Mouse (Mus musculus) T-helper 2 cell (primary cell): ENCODE data around the gene Pla2g4a.
"Not testable (repeated sequence)": the region's sequence is repeated elsewhere in the genome, so short reads cannot be mapped to it uniquely, and the experiment has no call there.

Experiments used
- in situ Hi-C: fragments of 300-600 bp; cut with MboI, MseI; formaldehyde crosslinking; loops from one replicate; pipeline ENCODE4 v1.15.1; 2025; ENCODE audit warnings: high pct_unique_total_duplicates

The Pla2g4a gene

GRCm38 (mm10) chr1:149937825-149938224, 23.3 kb downstream of the Pla2g4a start:
- in situ Hi-C loops, result no loop called here

GRCm38 (mm10) chr1:149929140-149929539, 31.9 kb downstream of the Pla2g4a start:
- in situ Hi-C loops, result no loop called here

GRCm38 (mm10) chr1:149923737-149924136, 37.4 kb downstream of the Pla2g4a start:
- in situ Hi-C loops, result not testable (repeated sequence)

GRCm38 (mm10) chr1:149922219-149922618, 38.9 kb downstream of the Pla2g4a start:
- in situ Hi-C loops, result no loop called here

GRCm38 (mm10) chr1:149921325-149921724, 39.8 kb downstream of the Pla2g4a start:
- in situ Hi-C loops, result no loop called here

- in situ Hi-C loops, result no loop called here
These were observed 41.8 kb downstream of the Pla2g4a start for GRCm38 (mm10) chr1:149919301-149919700.

- in situ Hi-C loops, result no loop called here
These were observed 48.1 kb downstream of the Pla2g4a start for GRCm38 (mm10) chr1:149912984-149913383.

GRCm38 (mm10) chr1:149911050-149911449, 50.0 kb downstream of the Pla2g4a start:
- in situ Hi-C loops, result no loop called here

GRCm38 (mm10) chr1:149898001-149898625, 63.0 kb downstream of the Pla2g4a start:
- in situ Hi-C loops, result no loop called here

GRCm38 (mm10) chr1:149896590-149896989, 64.5 kb downstream of the Pla2g4a start:
- in situ Hi-C loops, result no loop called here

- in situ Hi-C loops, result no loop called here
These were observed 66.2 kb downstream of the Pla2g4a start for GRCm38 (mm10) chr1:149894940-149895339.

- in situ Hi-C loops, result no loop called here
These were observed 67.2 kb downstream of the Pla2g4a start for GRCm38 (mm10) chr1:149893903-149894302.

GRCm38 (mm10) chr1:149891057-149891456, 70.0 kb downstream of the Pla2g4a start:
- in situ Hi-C loops, result no loop called here

GRCm38 (mm10) chr1:149882419-149883025, 78.6 kb downstream of the Pla2g4a start:
- in situ Hi-C loops, result no loop called here

GRCm38 (mm10) chr1:149878175-149878574, 82.9 kb downstream of the Pla2g4a start:
- in situ Hi-C loops, result no loop called here

GRCm38 (mm10) chr1:149876502-149876901, 84.6 kb downstream of the Pla2g4a start:
- in situ Hi-C loops, result no loop called here

GRCm38 (mm10) chr1:149871625-149872024, 89.5 kb downstream of the Pla2g4a start:
- in situ Hi-C loops, result no loop called here

GRCm38 (mm10) chr1:149867323-149867722, 93.8 kb downstream of the Pla2g4a start:
- in situ Hi-C loops, result no loop called here

GRCm38 (mm10) chr1:149866202-149866601, 94.9 kb downstream of the Pla2g4a start:
- in situ Hi-C loops, result no loop called here

- in situ Hi-C loops, result no loop called here
These were observed 98.3 kb downstream of the Pla2g4a start for GRCm38 (mm10) chr1:149862801-149863200.

- in situ Hi-C loops, result no loop called here
These were observed 98.9 kb downstream of the Pla2g4a start for GRCm38 (mm10) chr1:149862181-149862580.

- in situ Hi-C loops, result no loop called here
These were observed 99.5 kb downstream of the Pla2g4a start for GRCm38 (mm10) chr1:149861543-149861942.

- in situ Hi-C loops, result loop anchor here (5.0 kb wide), 1 partner anchor 399 kb away; no protein-coding TSS in a partner anchor
These were observed 102.4 kb downstream of the Pla2g4a start for GRCm38 (mm10) chr1:149858734-149859133.
